Mouse (Mus musculus): Measurements from ENCODE around the gene Dbf4.

DNA sequence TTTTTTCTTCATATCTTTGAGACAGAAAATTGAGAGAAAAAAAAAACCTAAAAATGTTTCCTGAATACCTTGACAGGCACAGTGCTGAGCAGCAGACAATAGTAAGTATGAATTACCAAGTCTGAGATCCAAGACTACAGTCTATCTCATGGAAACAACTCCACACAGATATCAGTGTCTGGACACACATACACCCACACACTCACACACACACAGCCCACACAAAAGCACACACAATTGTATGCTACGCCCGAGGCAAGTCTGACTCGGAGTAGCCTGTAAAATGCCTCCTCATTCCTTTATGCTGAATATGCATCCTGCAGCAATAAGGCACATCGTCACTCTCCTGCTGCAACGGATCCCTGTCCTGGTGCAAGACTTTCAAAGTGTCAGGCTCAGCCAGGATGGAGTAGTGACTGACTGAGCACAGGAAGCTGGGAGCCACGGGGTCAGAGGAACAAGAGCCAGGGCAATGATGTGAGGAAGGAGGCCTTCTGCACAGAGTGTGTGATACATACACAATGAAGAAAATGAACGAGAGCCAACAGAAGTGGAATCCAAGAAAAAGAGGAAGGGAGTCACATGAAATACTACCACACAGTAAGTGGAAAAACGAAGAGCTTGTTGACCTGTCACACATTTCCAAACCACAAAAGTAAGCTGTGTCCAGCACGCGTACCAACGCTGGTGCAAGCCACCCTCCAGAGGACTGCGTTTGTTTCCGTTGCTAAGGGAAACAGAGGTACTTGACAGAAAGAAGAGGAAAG is 65.4 kb downstream of the Dbf4 start:
- no peak for TF ChIP-seq POLR2A (IDR thresholded peaks at IDR 0.05; ENCODE audit: borderline replicate concordance, extremely low read depth, low read depth, low read length)
- no peak for TF ChIP-seq CTCF (IDR thresholded peaks at IDR 0.05; ENCODE audit: insufficient read depth, low read length)

Measured in lung, adult 2 months (tissue).